Comparison of ENCODE assay signal across 15 mouse cellular contexts in genomic region chr1:119247117-119247516, GRCm38 (mm10).
"Had no signal": no experiment of that assay in that cellular context is flagged by ENCODE, and none has a peak within 500 bp of the region (broad histone marks: within the 10 kb centered on the region; RNA-seq: fewer than 3 reads in every experiment).

No protein-coding gene starts in this region.

- DNase-seq: forebrain, postnatal 0 days; gastrocnemius, adult 2 months; gastrocnemius, postnatal 14 days; gastrocnemius, postnatal 36 days; heart, postnatal 36 days; kidney, adult 11 months; kidney, adult 2 months; kidney, adult 9 months; kidney, postnatal 14 days; kidney, postnatal 36 days; layer of hippocampus, adult 9-11 months; layer of hippocampus, postnatal 36 days; left cerebral cortex, postnatal 4 days; liver; liver, embryonic 13.5 days had no signal
